In genomic region chr17:56030919-56031318, GRCm38 (mm10) we compare ENCODE assay signal across 8 mouse cellular contexts. TPM values are rescaled to one million over a fixed set of nuclear protein-coding genes. Genes with fewer than 3 reads are reported as not detected.
DNase-seq lines count a peak whose midpoint lies in the region; ATAC-seq and TF ChIP-seq lines count a peak whose summit lies in the region.

No protein-coding gene starts in this region.

- no peak overlapping the region for H3K4me2 ChIP-seq in hindbrain, postnatal 0 days (ENCODE audit: low read depth, low read length)
- no peak overlapping the region for H3K4me2 ChIP-seq in hindbrain, embryonic 16.5 days (ENCODE audit: low read length)
- H3K4me2 ChIP-seq in heart, embryonic 14.5 days (ENCODE audit: low read length) = no peak overlapping the region
- no peak overlapping the region for H3K4me2 ChIP-seq in liver, embryonic 15.5 days

- peak; percentile 15 for DNase-seq in hindbrain, postnatal 0 days (ENCODE audit: low spot score)
- no peak for DNase-seq in Patski (ENCODE audit: low read depth, low spot score)
- no peak for DNase-seq in ovary, postnatal 36 days (ENCODE audit: low spot score)
- no peak for DNase-seq in right cerebral cortex, postnatal 4 days
- no peak for DNase-seq in embryo, embryonic 10.5 days (ENCODE audit: low spot score)

- no peak overlapping the region for H3K4me3 ChIP-seq in hindbrain, postnatal 0 days (ENCODE audit: low read length)
- no peak overlapping the region for H3K4me3 ChIP-seq in hindbrain, embryonic 16.5 days (ENCODE audit: low read length)
- H3K4me3 ChIP-seq in heart, embryonic 14.5 days (ENCODE audit: control insufficient read depth in 1 of 2, insufficient read depth in 1 of 2, low read depth in 1 of 2, low read length in 2 of 2) = no peak overlapping the region
- H3K4me3 ChIP-seq in liver, embryonic 15.5 days (replicated peaks) = no peak overlapping the region

- POLR2A ChIA-PET in Patski (lab: Charles Lee) = interaction anchor here (1.2 kb wide), 1 partner anchor 9 kb away, joined by 3 read pairs; no protein-coding TSS in a partner anchor

- peaks cover 6% of the 10 kb centered on the region; the same call in 1 of the 2 replicates for H3K36me3 ChIP-seq in hindbrain, postnatal 0 days (ENCODE audit: insufficient read depth, low read length)
- H3K36me3 ChIP-seq in hindbrain, embryonic 16.5 days (ENCODE audit: control insufficient read depth, insufficient read depth, low read length) = 0 out of 2 replicates have a peak, but pooled peaks cover 3% of the 10 kb centered on the region
- H3K36me3 ChIP-seq in heart, embryonic 14.5 days (ENCODE audit: control insufficient read depth, insufficient read depth, low read length) = peaks cover 44% of the 10 kb centered on the region
- H3K36me3 ChIP-seq in liver, embryonic 15.5 days (replicated peaks) = peaks cover 50% of the 10 kb centered on the region

- CTCF ChIA-PET in Patski (lab: Charles Lee) = interaction anchor here (1.1 to 7.1 kb wide), 6 partner anchors 9 to 48 kb away, joined by 3 to 54 read pairs (median 8); partner anchors contain the start of genes Chaf1a and Hdgfl2

- ATAC-seq in hindbrain, postnatal 0 days = no peak
- ATAC-seq in hindbrain, embryonic 16.5 days = no peak
- ATAC-seq in Patski = peak; percentile 13
- no peak; the same call in 1 of the 2 replicates for ATAC-seq in heart, embryonic 14.5 days (ENCODE audit: insufficient number of reproducible peaks, insufficient read depth, low FRiP score, low read depth)
- peak; percentile 32; the same call in 1 of the 2 replicates for ATAC-seq in liver, embryonic 15.5 days (ENCODE audit: insufficient read depth)

- 0 out of 2 replicates have a peak, but pooled peaks have one; percentile 11 for TF ChIP-seq CTCF in hindbrain, postnatal 0 days (IDR thresholded peaks at IDR 0.05; ENCODE audit: low read depth)
- no peak for TF ChIP-seq CTCF in Patski (IDR thresholded peaks at IDR 0.05)

- H3K9ac ChIP-seq in hindbrain, postnatal 0 days (replicated peaks; ENCODE audit: low read length) = no peak overlapping the region
- H3K9ac ChIP-seq in hindbrain, embryonic 16.5 days (ENCODE audit: low read depth, low read length) = no peak overlapping the region
- H3K9ac ChIP-seq in heart, embryonic 14.5 days (ENCODE audit: low read length) = no peak overlapping the region
- H3K9ac ChIP-seq in liver, embryonic 15.5 days = no peak overlapping the region

- H3K27me3 ChIP-seq in hindbrain, postnatal 0 days (ENCODE audit: insufficient read depth, low read length) = no peaks in the 10 kb centered on the region
- no peaks in the 10 kb centered on the region for H3K27me3 ChIP-seq in hindbrain, embryonic 16.5 days (replicated peaks; ENCODE audit: control insufficient read depth, insufficient read depth, low read length)
- H3K27me3 ChIP-seq in Patski = no peaks in the 10 kb centered on the region
- no peaks in the 10 kb centered on the region for H3K27me3 ChIP-seq in heart, embryonic 14.5 days (ENCODE audit: control insufficient read depth, insufficient read depth, low read length)
- H3K27me3 ChIP-seq in liver, embryonic 15.5 days = no peaks in the 10 kb centered on the region

- no peaks in the 10 kb centered on the region for H3K9me3 ChIP-seq in hindbrain, postnatal 0 days (ENCODE audit: low read length)
- no peaks in the 10 kb centered on the region for H3K9me3 ChIP-seq in hindbrain, embryonic 16.5 days (ENCODE audit: control insufficient read depth, low read length)
- H3K9me3 ChIP-seq in heart, embryonic 14.5 days (ENCODE audit: control insufficient read depth, low read length) = no peaks in the 10 kb centered on the region
- no peaks in the 10 kb centered on the region for H3K9me3 ChIP-seq in liver, embryonic 15.5 days (replicated peaks)

- WGBS in hindbrain, postnatal 0 days = 48% methylated on average over 5 of the region's 5 CpGs
- WGBS in hindbrain, embryonic 16.5 days = 59% methylated on average over 5 of the region's 5 CpGs
- 44% methylated on average over 5 of the region's 5 CpGs for WGBS in heart, embryonic 14.5 days
- 24% methylated on average over 5 of the region's 5 CpGs for WGBS in liver, embryonic 15.5 days (ENCODE audit: insufficient replicate concordance)

- H3K27ac ChIP-seq in hindbrain, postnatal 0 days = no peak overlapping the region
- no peak overlapping the region; the same call in 1 of the 2 replicates for H3K27ac ChIP-seq in hindbrain, embryonic 16.5 days (ENCODE audit: low read depth, low read length)
- peak overlapping the region; percentile 14 to 39; a peak in 1 of 4 replicates for H3K27ac ChIP-seq in heart, embryonic 14.5 days (replicated peaks in 1 of 2; ENCODE audit: control insufficient read depth in 1 of 2, insufficient read depth in 1 of 2, low read depth in 2 of 2, low read length in 2 of 2)
- no peak overlapping the region; the same call in 1 of the 2 replicates for H3K27ac ChIP-seq in liver, embryonic 15.5 days (replicated peaks)

- H3K4me1 ChIP-seq in hindbrain, postnatal 0 days (ENCODE audit: insufficient read depth, low read length) = peaks cover 9% of the 10 kb centered on the region; the same call in 1 of the 2 replicates
- H3K4me1 ChIP-seq in hindbrain, embryonic 16.5 days (ENCODE audit: control insufficient read depth, insufficient read depth, low read depth, low read length) = peaks cover 25% of the 10 kb centered on the region
- peaks cover 17 to 24% of the 10 kb centered on the region in 2 experiments for H3K4me1 ChIP-seq in heart, embryonic 14.5 days (ENCODE audit: control insufficient read depth in 2 of 2, insufficient read depth in 2 of 2, low read length in 2 of 2)
- H3K4me1 ChIP-seq in liver, embryonic 15.5 days (replicated peaks) = peaks cover 79% of the 10 kb centered on the region

- in situ Hi-C loops in Patski (cut with MboI; ENCODE audit: low pct_unique_long_range_greater_than_20kb) = no loop called here

RNA-seq across cellular contexts. Expression of gene Sh3gl1, which starts 5.5 kb away (rescaled TPM):
- total RNA-seq in hindbrain, postnatal 0 days (2014; rRNA removed) = 76.0 and 79.5 TPM in 2 replicates
- polyA plus RNA-seq in hindbrain, postnatal 0 days (2015; fragmentation: Nextera tagmentation; extraction: Ambion mirVana) = 84.5 and 87.6 TPM in 2 replicates
- polyA plus RNA-seq in hindbrain, embryonic 16.5 days (2015; fragmentation: Nextera tagmentation; extraction: Ambion mirVana) = 106 and 112 TPM in 2 replicates
- 85.2 TPM for polyA plus RNA-seq in Patski (2021)
- 63.6 and 70.5 TPM in 2 replicates for polyA plus RNA-seq in heart, embryonic 14.5 days (2014; fragmentation: Nextera tagmentation; extraction: Ambion mirVana)
- polyA plus RNA-seq in liver, embryonic 15.5 days (2015; fragmentation: Nextera tagmentation; extraction: Ambion mirVana) = 44.0 and 50.7 TPM in 2 replicates

RNA-seq across cellular contexts. Expression of gene Chaf1a, which starts 9.3 kb away (rescaled TPM):
- total RNA-seq in hindbrain, postnatal 0 days (2014; rRNA removed) = 5.8 and 6.1 TPM in 2 replicates
- polyA plus RNA-seq in hindbrain, postnatal 0 days (2015; fragmentation: Nextera tagmentation; extraction: Ambion mirVana) = 4.5 and 5.3 TPM in 2 replicates
- polyA plus RNA-seq in hindbrain, embryonic 16.5 days (2015; fragmentation: Nextera tagmentation; extraction: Ambion mirVana) = 4.5 and 6.7 TPM in 2 replicates
- 18.0 TPM for polyA plus RNA-seq in Patski (2021)
- polyA plus RNA-seq in heart, embryonic 14.5 days (2014; fragmentation: Nextera tagmentation; extraction: Ambion mirVana) = 9.0 and 9.2 TPM in 2 replicates
- polyA plus RNA-seq in liver, embryonic 15.5 days (2015; fragmentation: Nextera tagmentation; extraction: Ambion mirVana) = 16.6 and 18.5 TPM in 2 replicates

RNA-seq across cellular contexts. Expression of gene Mpnd, which starts 25.4 kb away (rescaled TPM):
- 185 and 186 TPM in 2 replicates for total RNA-seq in hindbrain, postnatal 0 days (2014; rRNA removed)
- 106 and 107 TPM in 2 replicates for polyA plus RNA-seq in hindbrain, postnatal 0 days (2015; fragmentation: Nextera tagmentation; extraction: Ambion mirVana)
- polyA plus RNA-seq in hindbrain, embryonic 16.5 days (2015; fragmentation: Nextera tagmentation; extraction: Ambion mirVana) = 119 and 127 TPM in 2 replicates
- 174 TPM for polyA plus RNA-seq in Patski (2021)
- polyA plus RNA-seq in heart, embryonic 14.5 days (2014; fragmentation: Nextera tagmentation; extraction: Ambion mirVana) = 73.9 and 84.4 TPM in 2 replicates
- polyA plus RNA-seq in liver, embryonic 15.5 days (2015; fragmentation: Nextera tagmentation; extraction: Ambion mirVana) = 20.4 and 21.0 TPM in 2 replicates

RNA-seq across cellular contexts. Expression of gene Stap2, which starts 25.5 kb away (rescaled TPM):
- total RNA-seq in hindbrain, postnatal 0 days (2014; rRNA removed) = 5.4 and 5.9 TPM in 2 replicates
- 4.3 and 4.6 TPM in 2 replicates for polyA plus RNA-seq in hindbrain, postnatal 0 days (2015; fragmentation: Nextera tagmentation; extraction: Ambion mirVana)
- 6.5 and 6.8 TPM in 2 replicates for polyA plus RNA-seq in hindbrain, embryonic 16.5 days (2015; fragmentation: Nextera tagmentation; extraction: Ambion mirVana)
- 14.2 TPM for polyA plus RNA-seq in Patski (2021)
- polyA plus RNA-seq in heart, embryonic 14.5 days (2014; fragmentation: Nextera tagmentation; extraction: Ambion mirVana) = 15.9 and 16.6 TPM in 2 replicates
- polyA plus RNA-seq in liver, embryonic 15.5 days (2015; fragmentation: Nextera tagmentation; extraction: Ambion mirVana) = 3.3 and 3.9 TPM in 2 replicates

RNA-seq across cellular contexts. Expression of gene Ubxn6, which starts 43.9 kb away (rescaled TPM):
- 92.0 and 111 TPM in 2 replicates for total RNA-seq in hindbrain, postnatal 0 days (2014; rRNA removed)
- polyA plus RNA-seq in hindbrain, postnatal 0 days (2015; fragmentation: Nextera tagmentation; extraction: Ambion mirVana) = 75.2 and 77.7 TPM in 2 replicates
- polyA plus RNA-seq in hindbrain, embryonic 16.5 days (2015; fragmentation: Nextera tagmentation; extraction: Ambion mirVana) = 77.6 and 79.5 TPM in 2 replicates
- 66.0 TPM for polyA plus RNA-seq in Patski (2021)
- 41.3 and 42.5 TPM in 2 replicates for polyA plus RNA-seq in heart, embryonic 14.5 days (2014; fragmentation: Nextera tagmentation; extraction: Ambion mirVana)
- polyA plus RNA-seq in liver, embryonic 15.5 days (2015; fragmentation: Nextera tagmentation; extraction: Ambion mirVana) = 12.5 and 13.0 TPM in 2 replicates

Comparison
In these comparisons a context has a peak if more than half of its experiments do, and no peak if none do; other contexts are left out.
1. ATAC-seq: peak in Patski (single experiment) and liver, embryonic 15.5 days (single experiment); none in hindbrain, postnatal 0 days (single experiment), hindbrain, embryonic 16.5 days (single experiment) and heart, embryonic 14.5 days (single experiment).
2. H3K27ac ChIP-seq: peak in heart, embryonic 14.5 days (2 of 2); none in hindbrain, postnatal 0 days (single experiment), hindbrain, embryonic 16.5 days (single experiment) and liver, embryonic 15.5 days (single experiment).